Mouse (Mus musculus): Measurements from ENCODE around the gene Hectd4.

DNA sequence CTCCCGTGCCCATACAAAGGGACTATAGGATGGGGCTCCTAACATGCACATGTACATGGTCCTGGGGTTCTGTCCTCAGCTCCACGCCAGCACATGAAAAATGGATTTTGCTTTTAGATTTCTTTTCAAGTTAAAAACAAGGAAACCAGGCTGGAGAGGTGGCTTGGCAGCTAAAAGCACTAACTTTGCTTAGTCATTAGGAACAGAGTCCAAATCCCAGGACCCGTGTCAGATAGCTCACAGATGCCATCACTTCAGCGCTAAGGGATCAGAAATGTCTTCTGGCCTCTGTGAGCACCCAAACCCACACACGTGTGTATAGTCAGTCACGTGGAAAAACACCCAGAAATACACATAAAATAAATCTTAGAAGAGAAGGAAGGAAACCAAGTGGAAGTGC is 116.8 kb downstream of the Hectd4 start:
- TF ChIP-seq CTCF (IDR thresholded peaks at IDR 0.05; ENCODE audit: low read depth) (no peak), EP300 (IDR thresholded peaks at IDR 0.05; ENCODE audit: low read depth) (no peak)

Measured in liver, postnatal 0 days (tissue).